ENCODE assay signal across 8 mouse cellular contexts in the genomic region with DNA sequence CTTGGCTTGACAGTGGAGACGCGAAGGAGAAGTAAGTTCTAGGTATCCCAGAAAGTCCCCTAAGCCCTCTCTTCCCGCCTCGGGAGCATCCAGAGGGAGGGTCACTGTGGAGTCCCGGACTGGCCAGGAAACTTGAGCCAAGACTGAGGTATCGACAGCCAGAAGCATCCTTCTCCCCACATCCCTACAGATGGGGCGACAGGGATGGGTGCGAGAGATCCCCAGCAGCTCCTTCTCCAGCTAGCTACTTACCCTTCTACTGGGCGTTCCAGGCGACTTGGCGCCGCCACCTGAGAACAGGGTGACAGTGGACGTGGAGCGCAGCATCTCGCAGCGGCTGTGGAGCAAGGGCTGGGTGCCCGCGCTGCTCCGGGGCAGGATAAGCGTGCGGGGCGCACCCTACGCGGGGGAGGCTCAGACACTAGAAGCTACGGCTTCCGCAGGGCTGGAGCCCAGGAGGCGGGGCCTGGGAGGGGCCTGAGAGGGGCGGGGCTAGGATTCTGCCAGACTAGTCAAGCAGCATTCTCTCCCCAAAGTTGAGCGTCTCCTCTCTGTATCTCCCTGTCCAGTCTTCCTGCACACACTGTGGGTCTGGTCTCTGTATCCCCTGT. TPM values are rescaled to one million over a fixed set of nuclear protein-coding genes. Genes with fewer than 3 reads are reported as not detected.
DNase-seq lines count a peak whose midpoint lies in the region; ATAC-seq lines count a peak whose summit lies in the region.

Gene Myzap, minus strand, starts transcription at position 423 of the 611 bp plus-strand sequence.

- peak within 1 kb of the TSS; percentile 43 for H3K4me3 ChIP-seq in hindbrain, embryonic 12.5 days

- 2% methylated on average over 29 of the region's 29 CpGs for WGBS in hindbrain, embryonic 12.5 days

- H3K9me3 ChIP-seq in hindbrain, embryonic 12.5 days (replicated peaks): no peaks in the 10 kb centered on the region

- H3K36me3 ChIP-seq in hindbrain, embryonic 12.5 days: no peaks in the 10 kb centered on the region

- peaks cover 6% of the 10 kb centered on the region; the same call in 1 of the 2 replicates for H3K27me3 ChIP-seq in hindbrain, embryonic 12.5 days

- peak within 1 kb of the TSS; percentile 46 for H3K9ac ChIP-seq in hindbrain, embryonic 12.5 days

- peak within 1 kb of the TSS; percentile 79 for H3K4me2 ChIP-seq in hindbrain, embryonic 12.5 days (replicated peaks)

- ATAC-seq in hindbrain, embryonic 12.5 days (ENCODE audit: low FRiP score): peak; percentile 84

- peak; percentile 78 for DNase-seq in NIH3T3 (ENCODE audit: low read depth)
- peak; percentile 64 to 65 for DNase-seq in cerebellum, postnatal 14 days
- DNase-seq in frontal cortex, postnatal 14 days (ENCODE audit: low spot score in 2 of 2): peak; percentile 25 to 69
- DNase-seq in layer of hippocampus, postnatal 36 days: peak; percentile 57 to 61
- peak; percentile 93 to 94 for DNase-seq in lung, postnatal 4 days
- peak; percentile 64 for DNase-seq in right cerebral cortex, adult 18-20 months
- peak; percentile 91 for DNase-seq in urinary bladder, adult 2 months (ENCODE audit: low spot score)

- peaks cover 6% of the 10 kb centered on the region; the same call in 1 of the 2 replicates for H3K4me1 ChIP-seq in hindbrain, embryonic 12.5 days

- no peak within 1 kb of the TSS for H3K27ac ChIP-seq in hindbrain, embryonic 12.5 days

RNA-seq across cellular contexts. Expression of gene Myzap, which starts in this region (rescaled TPM):
- 5.5 and 6.6 TPM in 2 replicates for polyA plus RNA-seq in hindbrain, embryonic 12.5 days (2016; fragmentation: Nextera tagmentation; extraction: Ambion mirVana)
- total RNA-seq in layer of hippocampus, postnatal 36 days (2021): 1 to 10 TPM in 1 of 2 experiments, under 1 TPM in 1; 0.67 to 2.1 TPM
- polyA plus RNA-seq in urinary bladder, adult 2 months (2012; rRNA removed): 53.1 and 66.1 TPM in 2 replicates
